Mouse (Mus musculus): ENCODE measurements around the gene Fpr2. TPM values are rescaled to one million over a fixed set of nuclear protein-coding genes. Genes with fewer than 3 reads are reported as not detected.

Gene Fpr2
- polyA plus RNA-seq, 1 experiment from 2014 or later = 0.52 TPM

DNA sequence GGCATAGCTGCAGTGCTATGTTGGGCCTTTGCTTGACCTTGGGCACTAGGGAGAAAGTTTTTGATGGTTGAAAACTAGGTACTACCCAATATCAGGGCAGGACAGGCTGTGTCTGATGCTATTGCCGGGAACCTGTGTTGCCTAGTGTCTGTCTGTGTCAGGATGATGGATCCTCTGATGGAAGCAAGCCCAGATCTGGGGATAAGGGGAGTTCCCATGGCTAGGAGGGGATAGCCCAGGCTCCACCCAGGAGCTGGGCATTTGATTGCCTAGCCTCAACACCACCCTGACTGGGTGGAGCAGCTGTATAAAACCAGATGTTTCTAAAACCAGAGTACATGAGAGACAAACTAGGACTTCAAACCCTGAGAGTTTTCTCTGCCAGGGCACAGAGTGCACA is 31.0 kb upstream of the Fpr2 start:
- 63% methylated on average over 1 of the region's 1 CpGs for WGBS
- Histone ChIP-seq H3K27me3 (no peaks in the 10 kb centered on the region), H3K36me3 (no peaks in the 10 kb centered on the region), H3K9ac (no peak overlapping the region), H3K9me3 (no peaks in the 10 kb centered on the region), H3K27ac (no peak overlapping the region), H3K4me2 (no peak overlapping the region), H3K4me1 (0 out of 2 replicates have a peak, but pooled peaks cover 5% of the 10 kb centered on the region), H3K4me3 (no peak overlapping the region)
- ATAC-seq (ENCODE audit: insufficient number of reproducible peaks, low FRiP score, low TSS enrichment, low read depth) = no peak

DNA sequence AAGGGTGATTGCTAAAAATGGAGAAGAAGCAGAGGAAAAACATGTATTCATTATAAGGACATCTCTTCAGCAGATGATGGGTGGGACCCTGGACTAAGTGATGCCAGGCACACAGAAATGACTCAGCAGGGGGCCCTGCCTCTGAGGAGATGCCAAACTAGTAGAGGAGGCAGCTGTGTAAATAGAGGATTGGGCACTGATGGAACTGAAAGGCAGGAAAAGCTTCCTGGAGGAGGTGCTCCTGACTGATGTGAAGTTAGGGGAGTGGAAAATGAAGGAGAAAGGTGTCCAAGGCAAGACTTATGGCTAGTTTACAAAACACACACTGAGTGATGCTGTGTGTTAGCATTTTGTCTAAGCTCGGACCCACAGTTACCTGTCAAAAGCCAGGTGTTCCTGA is 30.2 kb upstream of the Fpr2 start:
- Histone ChIP-seq H3K27me3 (no peaks in the 10 kb centered on the region), H3K9ac (no peak overlapping the region), H3K4me2 (no peak overlapping the region), H3K36me3 (peaks cover 2% of the 10 kb centered on the region), H3K9me3 (no peaks in the 10 kb centered on the region), H3K4me1 (0 out of 2 replicates have a peak, but pooled peaks cover 5% of the 10 kb centered on the region), H3K4me3 (no peak overlapping the region), H3K27ac (no peak overlapping the region)
- WGBS = 88% methylated on average over 1 of the region's 1 CpGs
- no peak for ATAC-seq (ENCODE audit: insufficient number of reproducible peaks, low FRiP score, low TSS enrichment, low read depth)

DNA sequence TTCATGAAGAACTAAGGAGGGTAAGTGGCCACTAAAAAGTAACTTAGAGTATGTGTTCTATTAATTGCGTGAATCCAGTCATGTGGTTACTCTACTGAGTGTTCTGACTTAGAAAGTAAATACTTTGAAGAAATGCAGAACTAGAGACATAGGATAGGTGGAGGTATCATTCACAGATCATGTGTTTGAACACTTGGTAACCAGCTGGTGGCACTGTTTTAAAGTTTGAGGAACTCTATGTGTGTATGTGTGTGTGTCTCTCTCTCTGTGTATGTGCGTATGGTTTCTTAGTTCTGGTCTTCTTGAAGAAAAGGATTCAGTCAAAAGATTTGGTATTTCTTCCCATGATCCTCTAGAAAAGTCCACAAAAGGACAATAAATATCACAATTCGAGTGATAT is 27.5 kb upstream of the Fpr2 start:
- Histone ChIP-seq H3K9ac (no peak overlapping the region), H3K36me3 (peaks cover 20% of the 10 kb centered on the region), H3K27ac (no peak overlapping the region), H3K4me3 (no peak overlapping the region), H3K27me3 (no peaks in the 10 kb centered on the region), H3K4me2 (no peak overlapping the region), H3K9me3 (no peaks in the 10 kb centered on the region), H3K4me1 (0 out of 2 replicates have a peak, but pooled peaks cover 4% of the 10 kb centered on the region)
- 88% methylated on average over 3 of the region's 3 CpGs for WGBS
- ATAC-seq (ENCODE audit: insufficient number of reproducible peaks, low FRiP score, low TSS enrichment, low read depth) = no peak

DNA sequence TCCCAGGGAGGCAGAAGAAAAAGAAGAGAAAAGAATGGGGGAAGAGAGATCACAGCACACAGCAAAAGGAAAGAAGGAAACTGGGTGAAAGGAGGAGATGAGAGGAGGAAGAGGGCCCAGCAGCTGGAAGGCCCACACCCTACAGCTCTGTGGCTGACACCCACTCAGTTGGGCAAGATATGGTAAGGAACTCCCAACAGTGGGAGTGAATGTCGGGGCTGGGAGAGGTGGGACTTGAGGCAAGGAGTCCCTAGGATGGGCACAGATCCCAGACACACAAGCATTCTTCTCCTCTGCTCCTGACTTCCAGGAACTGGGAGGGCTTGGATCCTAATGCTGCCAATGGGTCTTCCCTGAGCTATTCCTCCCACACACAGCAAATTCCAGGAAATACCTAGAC is 25.3 kb upstream of the Fpr2 start:
- no peaks in the 10 kb centered on the region for H3K9me3 ChIP-seq
- H3K9ac ChIP-seq = no peak overlapping the region
- H3K4me1 ChIP-seq = no peaks in the 10 kb centered on the region
- 58% methylated on average over 1 of the region's 1 CpGs for WGBS
- H3K36me3 ChIP-seq = peaks cover 34% of the 10 kb centered on the region
- no peak overlapping the region for H3K4me2 ChIP-seq
- H3K27ac ChIP-seq = no peak overlapping the region
- no peaks in the 10 kb centered on the region for H3K27me3 ChIP-seq
- no peak for ATAC-seq (ENCODE audit: insufficient number of reproducible peaks, low FRiP score, low TSS enrichment, low read depth)
- H3K4me3 ChIP-seq = no peak overlapping the region

DNA sequence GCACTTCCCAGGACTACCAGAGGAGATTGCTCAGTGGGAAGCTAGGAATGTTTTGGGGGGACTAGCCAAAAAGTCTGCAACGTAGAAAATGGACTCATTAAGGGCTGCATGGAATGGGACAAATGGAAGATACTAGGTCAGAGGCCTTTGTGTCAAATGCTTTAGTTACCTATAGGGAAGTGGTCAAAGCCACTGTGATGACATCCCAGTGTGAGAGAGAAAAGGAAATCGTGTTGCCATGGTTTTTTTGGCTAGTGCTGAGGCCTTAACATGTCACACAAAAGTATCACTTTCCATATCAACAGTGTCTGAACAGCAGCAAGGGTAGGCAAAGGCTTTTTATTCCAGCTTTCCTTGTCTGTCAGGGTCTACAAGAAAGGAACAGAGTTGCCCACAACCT is 22.5 kb upstream of the Fpr2 start:
- no peak for ATAC-seq (ENCODE audit: insufficient number of reproducible peaks, low FRiP score, low TSS enrichment, low read depth)
- Histone ChIP-seq H3K36me3 (peaks cover 34% of the 10 kb centered on the region), H3K4me3 (no peak overlapping the region), H3K4me2 (no peak overlapping the region), H3K9ac (no peak overlapping the region), H3K9me3 (no peaks in the 10 kb centered on the region), H3K27me3 (no peaks in the 10 kb centered on the region), H3K27ac (no peak overlapping the region), H3K4me1 (no peaks in the 10 kb centered on the region)
- WGBS = 56% methylated on average over 2 of the region's 2 CpGs

DNA sequence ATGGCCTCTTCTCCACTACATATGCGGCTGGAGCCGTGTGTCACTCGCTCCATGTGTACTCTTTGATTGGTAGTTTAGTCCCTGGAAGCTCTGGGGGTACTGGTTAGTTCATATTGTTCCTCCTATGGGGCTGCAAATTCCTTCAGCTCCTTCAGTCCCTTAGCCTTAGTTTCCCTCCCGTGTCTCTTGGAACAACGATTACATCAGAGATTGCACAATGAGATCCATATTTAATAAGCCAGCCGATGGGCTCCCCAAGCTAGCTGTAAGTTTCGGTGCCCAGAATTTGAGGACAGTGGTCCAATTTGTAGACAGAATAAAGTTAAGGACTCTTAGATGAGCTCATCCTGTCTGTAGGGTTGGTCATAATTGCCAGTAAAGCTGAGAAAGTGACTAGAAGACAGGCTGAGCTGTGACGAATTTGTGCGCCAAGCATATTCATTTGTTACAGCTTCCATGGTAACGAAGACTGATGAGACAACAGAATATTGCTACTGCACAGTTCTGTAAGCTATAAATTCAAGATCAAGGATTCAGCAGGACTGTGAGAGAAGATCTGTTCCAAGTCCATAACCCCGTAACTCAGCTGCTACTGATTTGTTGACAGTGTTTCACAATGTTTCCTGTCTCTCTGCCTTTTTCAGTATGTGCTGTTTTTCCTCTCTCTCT is 20.7 kb upstream of the Fpr2 start:
- WGBS = 80% methylated on average over 11 of the region's 11 CpGs
- Histone ChIP-seq H3K27ac (no peak overlapping the region), H3K9me3 (no peaks in the 10 kb centered on the region), H3K4me1 (no peaks in the 10 kb centered on the region), H3K36me3 (peaks cover 34% of the 10 kb centered on the region), H3K27me3 (no peaks in the 10 kb centered on the region), H3K4me2 (no peak overlapping the region), H3K9ac (no peak overlapping the region), H3K4me3 (no peak overlapping the region)
- ATAC-seq (ENCODE audit: insufficient number of reproducible peaks, low FRiP score, low TSS enrichment, low read depth) = no peak

DNA sequence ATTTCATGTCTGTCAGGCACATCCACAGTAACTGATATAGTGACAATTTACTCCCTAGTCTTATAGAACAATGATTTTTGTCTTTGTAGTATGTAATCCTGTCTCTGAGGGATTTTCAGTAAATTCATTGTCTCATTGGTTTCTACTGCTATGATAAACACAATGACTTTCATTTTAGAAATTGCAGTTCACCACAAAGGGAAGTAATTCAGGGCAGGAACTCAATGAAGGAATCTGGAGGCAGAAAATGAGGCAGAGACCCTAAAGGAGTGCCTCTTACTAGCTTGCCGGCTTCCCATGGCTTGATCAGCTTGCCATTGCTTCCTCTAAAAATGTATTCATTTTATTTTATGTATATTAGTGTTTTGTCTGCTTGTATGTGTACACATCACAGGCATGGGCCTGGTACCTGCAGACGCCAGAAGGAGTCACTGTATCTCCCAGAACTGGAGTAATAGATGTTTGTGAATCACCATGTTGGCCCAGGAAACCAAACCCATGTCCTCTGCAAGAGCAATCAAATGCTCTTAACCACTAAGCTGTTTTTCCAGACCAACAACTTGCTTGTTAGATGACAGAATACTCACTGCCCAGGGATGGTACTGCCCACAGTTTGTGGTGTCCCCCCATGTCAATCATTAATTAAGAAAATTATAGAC is 16.6 kb upstream of the Fpr2 start:
- H3K27ac ChIP-seq = no peak overlapping the region
- no peak overlapping the region for H3K4me3 ChIP-seq
- H3K4me2 ChIP-seq = no peak overlapping the region
- H3K9ac ChIP-seq = no peak overlapping the region
- H3K27me3 ChIP-seq = no peaks in the 10 kb centered on the region
- no peaks in the 10 kb centered on the region for H3K9me3 ChIP-seq
- no peaks in the 10 kb centered on the region for H3K4me1 ChIP-seq
- ATAC-seq (ENCODE audit: insufficient number of reproducible peaks, low FRiP score, low TSS enrichment, low read depth) = no peak
- peaks cover 6% of the 10 kb centered on the region; the same call in 1 of the 2 replicates for H3K36me3 ChIP-seq
- WGBS = 74% methylated on average over 2 of the region's 2 CpGs

DNA sequence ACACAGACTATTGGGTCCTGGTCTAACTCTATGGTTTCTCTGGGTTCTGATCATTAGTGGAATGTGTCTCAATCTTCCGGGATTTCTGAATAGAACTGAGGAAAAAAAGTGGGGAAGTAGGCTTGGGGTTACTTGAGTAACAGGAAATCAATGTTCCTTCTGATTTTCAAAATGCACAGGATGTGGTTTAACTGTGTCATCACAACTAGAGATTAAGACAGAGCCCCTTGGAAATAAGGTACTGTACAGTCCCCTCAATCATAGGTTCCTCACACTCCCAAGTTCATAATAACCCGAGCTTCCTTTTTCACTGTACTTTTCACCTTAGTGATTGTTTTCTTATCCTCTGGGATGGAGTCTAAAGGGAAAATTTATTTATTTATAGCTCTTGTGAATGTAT is 15.9 kb upstream of the Fpr2 start:
- Histone ChIP-seq H3K27ac (no peak overlapping the region), H3K9me3 (no peaks in the 10 kb centered on the region), H3K4me1 (no peaks in the 10 kb centered on the region), H3K9ac (no peak overlapping the region), H3K4me3 (no peak overlapping the region), H3K4me2 (no peak overlapping the region), H3K36me3 (0 out of 2 replicates have a peak, but pooled peaks cover 3% of the 10 kb centered on the region), H3K27me3 (no peaks in the 10 kb centered on the region)
- ATAC-seq (ENCODE audit: insufficient number of reproducible peaks, low FRiP score, low TSS enrichment, low read depth) = no peak
- WGBS = 75% methylated on average over 2 of the region's 2 CpGs

DNA sequence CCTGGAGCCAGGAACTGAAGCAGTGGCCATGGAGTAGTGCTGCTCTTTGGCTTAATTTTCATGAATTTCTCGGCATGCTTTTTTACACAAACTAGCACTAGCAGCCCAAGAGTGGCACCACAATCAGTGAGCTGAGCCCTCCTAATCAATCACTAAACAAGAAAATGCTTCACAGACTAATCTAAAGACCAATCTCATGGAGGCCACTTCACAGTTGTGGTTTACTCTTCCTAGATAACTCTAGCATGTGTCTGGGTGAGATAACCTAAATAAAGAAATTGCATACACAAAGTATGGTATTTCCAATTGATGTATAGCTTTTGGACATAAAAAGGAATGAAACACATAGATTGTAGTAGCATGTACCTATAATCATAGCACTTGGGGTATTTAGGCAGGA is 8.3 kb upstream of the Fpr2 start:
- Histone ChIP-seq H3K9ac (no peak overlapping the region), H3K27me3 (no peaks in the 10 kb centered on the region), H3K4me3 (no peak overlapping the region), H3K4me2 (no peak overlapping the region), H3K36me3 (no peaks in the 10 kb centered on the region), H3K27ac (no peak overlapping the region), H3K4me1 (no peaks in the 10 kb centered on the region), H3K9me3 (no peaks in the 10 kb centered on the region)
- no peak for ATAC-seq (ENCODE audit: insufficient number of reproducible peaks, low FRiP score, low TSS enrichment, low read depth)
- 80% methylated on average over 1 of the region's 1 CpGs for WGBS

DNA sequence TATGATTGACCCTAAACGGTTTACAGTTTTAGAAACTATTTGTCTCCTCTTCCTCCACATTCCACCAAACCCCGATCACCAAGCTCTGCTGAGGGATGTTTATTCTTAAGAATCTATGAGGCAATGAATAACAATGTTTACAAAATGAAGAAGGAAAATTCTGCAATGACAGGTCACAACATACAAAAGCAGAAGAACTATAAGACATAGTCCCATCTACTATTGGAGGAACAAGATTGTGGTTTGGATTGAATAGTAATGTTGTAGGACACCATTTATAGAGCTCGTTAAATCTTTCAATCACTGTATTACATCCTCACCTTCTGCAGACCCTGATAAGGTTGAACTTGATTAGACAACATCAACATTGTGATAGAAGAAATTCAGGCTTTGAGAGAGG is 5.0 kb upstream of the Fpr2 start:
- H3K4me1 ChIP-seq = no peaks in the 10 kb centered on the region
- H3K9ac ChIP-seq = no peak overlapping the region
- no peak overlapping the region for H3K4me2 ChIP-seq
- WGBS = 81% methylated on average over 3 of the region's 3 CpGs
- H3K9me3 ChIP-seq = no peaks in the 10 kb centered on the region
- H3K4me3 ChIP-seq = no peak overlapping the region
- no peak for ATAC-seq (ENCODE audit: insufficient number of reproducible peaks, low FRiP score, low TSS enrichment, low read depth)
- no peaks in the 10 kb centered on the region for H3K36me3 ChIP-seq
- no peaks in the 10 kb centered on the region for H3K27me3 ChIP-seq
- no peak overlapping the region for H3K27ac ChIP-seq

DNA sequence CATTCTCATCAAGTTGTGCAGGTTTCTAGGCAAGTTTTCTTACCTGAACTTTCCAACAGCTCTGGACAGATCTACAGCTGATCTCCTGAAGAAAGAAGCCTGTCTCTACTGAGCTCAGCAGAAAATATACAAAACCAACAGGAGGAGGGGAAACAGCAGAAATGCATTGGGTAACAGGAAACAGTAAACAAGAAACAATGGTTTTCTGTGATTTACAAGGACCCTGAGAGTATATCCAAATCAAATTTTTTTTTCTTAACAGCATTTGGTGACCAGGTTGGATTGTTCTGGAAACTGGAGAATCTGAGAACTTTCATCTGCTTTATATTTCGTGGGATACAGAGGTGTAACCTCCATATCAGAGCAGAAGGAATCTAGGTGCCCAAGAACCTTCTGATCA is 3.8 kb upstream of the Fpr2 start, which contains the start of gene Fpr1:
TSS of gene Fpr1 (minus strand) at position 101 of the 400 bp plus-strand sequence.
- no peak within 1 kb of the TSS for H3K27ac ChIP-seq
- H3K4me3 ChIP-seq = no peak within 1 kb of the TSS
- H3K4me1 ChIP-seq = no peaks in the 10 kb centered on the region
- H3K27me3 ChIP-seq = no peaks in the 10 kb centered on the region
- WGBS = 59% methylated on average over 1 of the region's 1 CpGs
- no peaks in the 10 kb centered on the region for H3K36me3 ChIP-seq
- H3K9me3 ChIP-seq = no peaks in the 10 kb centered on the region
- no peak within 1 kb of the TSS for H3K9ac ChIP-seq
- H3K4me2 ChIP-seq = no peak within 1 kb of the TSS
- no peak for ATAC-seq (ENCODE audit: insufficient number of reproducible peaks, low FRiP score, low TSS enrichment, low read depth)

DNA sequence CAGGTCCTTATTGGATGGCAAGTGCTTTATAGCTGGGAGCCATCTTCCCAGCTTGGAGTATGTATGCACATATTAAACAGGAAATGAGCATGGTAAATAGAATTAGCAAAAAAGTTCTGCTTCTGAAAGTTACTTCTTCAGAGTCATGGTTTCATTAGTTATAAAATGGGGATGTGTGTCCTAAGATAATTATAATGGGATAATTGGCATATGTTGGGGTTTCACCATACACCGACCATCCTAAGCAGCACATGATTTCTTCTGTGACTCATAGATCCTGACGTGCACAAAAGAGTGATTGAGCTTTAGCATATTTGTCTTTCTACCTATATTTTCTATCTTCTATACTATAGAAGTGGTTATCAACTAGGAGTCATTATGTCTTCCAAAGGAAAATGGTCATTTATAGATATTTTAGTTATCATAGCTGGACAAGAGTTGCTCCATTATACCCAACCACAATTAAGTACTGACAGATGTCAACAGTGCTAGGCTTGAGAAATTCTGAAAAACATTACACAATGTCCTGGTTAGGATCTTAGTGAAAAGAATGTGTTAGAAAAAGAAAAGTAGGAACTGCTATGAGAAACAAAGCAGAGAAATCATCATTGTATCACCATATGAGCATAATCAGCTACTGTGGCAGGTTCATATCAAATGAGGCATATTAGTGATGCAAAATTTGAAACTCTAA is 2.3 kb downstream of the Fpr2 start:
- H3K4me2 ChIP-seq = no peak overlapping the region
- no peaks in the 10 kb centered on the region for H3K36me3 ChIP-seq
- WGBS = 83% methylated on average over 2 of the region's 2 CpGs
- no peaks in the 10 kb centered on the region for H3K9me3 ChIP-seq
- H3K4me3 ChIP-seq = no peak overlapping the region
- no peak for ATAC-seq (ENCODE audit: insufficient number of reproducible peaks, low FRiP score, low TSS enrichment, low read depth)
- no peaks in the 10 kb centered on the region for H3K27me3 ChIP-seq
- H3K4me1 ChIP-seq = no peaks in the 10 kb centered on the region
- no peak overlapping the region for H3K27ac ChIP-seq
- no peak overlapping the region for H3K9ac ChIP-seq
